Mouse (Mus musculus) G1E-ER4 (cell line): ENCODE data around the gene Cdh16. TPM values are rescaled to one million over a fixed set of nuclear protein-coding genes. Genes with fewer than 3 reads are reported as not detected.

ENCODE experiments used
- GATA1 ChIP-seq: IDR thresholded peaks from one replicate; pipeline ENCODE4 v1.8.0; 2012; ENCODE audit warnings: low read length, inconsistent platforms
- polyA plus RNA-seq: library from polyadenylated mRNA; stranded (reverse); fragments of >175 nt; gene quantifications from 2 replicates; pipeline ENCODE4 v1.2.3, GENCODE M21; 2012

Gene Cdh16
- polyA plus RNA-seq, 1 experiment = not detected

GRCm38 (mm10) chr8:104560731-104561130 lies 63.5 kb downstream of the Cdh16 start:
- TF ChIP-seq GATA1 = no peak

- TF ChIP-seq GATA1 = no peak
Measured at GRCm38 (mm10) chr8:104557226-104557625, 67.0 kb downstream of the Cdh16 start.

- TF ChIP-seq GATA1 = no peak
Measured at GRCm38 (mm10) chr8:104555191-104555590, 69.0 kb downstream of the Cdh16 start.

Other genes starting within 250 kb of the Cdh16 start
- gene Cmtm4, start 228.6 kb downstream of the Cdh16 start, polyA plus RNA-seq = not detected in 2 replicates
- gene Dync1li2, start 181.3 kb downstream of the Cdh16 start, polyA plus RNA-seq = 22.0 and 28.3 TPM in 2 replicates
- not detected in 2 replicates for gene Terb1, start 114.5 kb downstream of the Cdh16 start, polyA plus RNA-seq
- 5.5 and 8.9 TPM in 2 replicates for gene Nae1, start 89.8 kb downstream of the Cdh16 start, polyA plus RNA-seq
- 0.10 and 0.36 TPM in 2 replicates for gene Car7, start 89.7 kb downstream of the Cdh16 start, polyA plus RNA-seq
- 4.0 and 4.6 TPM in 2 replicates for gene Pdp2, start 32.9 kb downstream of the Cdh16 start, polyA plus RNA-seq
- 2.5 and 3.1 TPM in 2 replicates for gene Rrad, start 6.9 kb upstream of the Cdh16 start, polyA plus RNA-seq
- 64.0 and 88.1 TPM in 2 replicates for gene Ciao2b, start 17.6 kb upstream of the Cdh16 start, polyA plus RNA-seq
- not detected in 2 replicates for gene Ces2a, start 109.6 kb upstream of the Cdh16 start, polyA plus RNA-seq
- not detected in 2 replicates for gene Ces2b, start 207.2 kb upstream of the Cdh16 start, polyA plus RNA-seq
- not detected in 2 replicates for gene Ces2c, start 222.7 kb upstream of the Cdh16 start, polyA plus RNA-seq